ENCODE assay signal across 23 mouse cellular contexts in genomic region chr3:66025454-66025853, GRCm38 (mm10).
DNase-seq lines count a peak whose midpoint lies in the region; ATAC-seq and TF ChIP-seq lines count a peak whose summit lies in the region.
"Had no signal": no experiment of that assay in that cellular context is flagged by ENCODE, and none has a peak within 500 bp of the region (broad histone marks: within the 10 kb centered on the region; RNA-seq: fewer than 3 reads in every experiment).

No protein-coding gene starts in this region.

- H3K4me3 ChIP-seq in C2C12 (ENCODE audit: insufficient read depth, poor library complexity, severe bottlenecking) (no peak overlapping the region), CH12.LX (replicated peaks in 1 of 3; ENCODE audit: low read depth in 2 of 3, low read length in 2 of 3, poor library complexity in 1 of 3) (no peak overlapping the region), MEL (ENCODE audit: control insufficient read depth in 1 of 2, insufficient read depth in 1 of 2, low read depth in 2 of 2, low read length in 2 of 2) (no peak overlapping the region)
- no peak overlapping the region for H3K4me3 ChIP-seq in hindbrain, postnatal 0 days (ENCODE audit: low read length)
- no peak overlapping the region for H3K4me3 ChIP-seq in forebrain, embryonic 11.5 days (ENCODE audit: low read depth, low read length)

- no peak; the same call in none of the 2 replicates for TF ChIP-seq RAD21 in CH12.LX (IDR thresholded peaks at IDR 0.05; ENCODE audit: low read depth, low read length)
- no peak for TF ChIP-seq RAD21 in MEL (IDR thresholded peaks at IDR 0.05; ENCODE audit: low read depth, low read length)

- H3K79me3 ChIP-seq in C2C12 (ENCODE audit: low read depth), result no peaks in the 10 kb centered on the region

- TF ChIP-seq CTCF in C2C12 (IDR thresholded peaks at IDR 0.05; ENCODE audit: control insufficient read depth, insufficient read depth, insufficient read length) (no peak), CH12.LX (conservative IDR thresholded peaks at IDR 0.05 in 1 of 2, IDR thresholded peaks at IDR 0.05 in 1 of 2; ENCODE audit: low read depth in 2 of 2, low read length in 2 of 2) (peak in 1 of 2 experiments; percentile 22; a peak in 2 of 4 replicates), MEL (IDR thresholded peaks at IDR 0.05 in 2 of 3, conservative IDR thresholded peaks at IDR 0.05 in 1 of 3; ENCODE audit: control insufficient read depth in 1 of 3, insufficient read depth in 1 of 3, low read depth in 2 of 3, low read length in 3 of 3, poor library complexity in 1 of 3, severe bottlenecking in 1 of 3) (no peak)
- TF ChIP-seq CTCF in hindbrain, postnatal 0 days (IDR thresholded peaks at IDR 0.05; ENCODE audit: low read depth), result no peak

- peaks cover 14 to 35% of the 10 kb centered on the region in 2 experiments for H3K4me1 ChIP-seq in CH12.LX (ENCODE audit: control insufficient read depth in 1 of 2, insufficient read depth in 2 of 2)
- H3K4me1 ChIP-seq in MEL (ENCODE audit: control insufficient read depth in 1 of 2, insufficient read depth in 2 of 2, low read length in 2 of 2), result no peaks in the 10 kb centered on the region
- H3K4me1 ChIP-seq in hindbrain, postnatal 0 days (ENCODE audit: insufficient read depth, low read length), result no peaks in the 10 kb centered on the region
- no peaks in the 10 kb centered on the region for H3K4me1 ChIP-seq in forebrain, embryonic 11.5 days (replicated peaks; ENCODE audit: control insufficient read depth, insufficient read depth, low read length)

- no peak for ATAC-seq in hindbrain, postnatal 0 days
- ATAC-seq in forebrain, embryonic 11.5 days (replicated peaks; ENCODE audit: low FRiP score), result no peak
- ATAC-seq: activated CD4-positive, CD25-positive, alpha-beta regulatory T cell, adult 4 months; CD4-positive, CD25-positive, alpha-beta regulatory T cell, adult 4 months; Patski had no signal

- H3K27me3 ChIP-seq in C2C12 (ENCODE audit: control insufficient read depth, insufficient read depth, insufficient read length) (no peaks in the 10 kb centered on the region), CH12.LX (replicated peaks) (no peaks in the 10 kb centered on the region), MEL (ENCODE audit: control insufficient read depth in 1 of 2, insufficient read depth in 2 of 2, low read length in 2 of 2) (peaks cover 0 to 6% of the 10 kb centered on the region in 2 experiments; a peak in 2 of 4 replicates)
- no peaks in the 10 kb centered on the region for H3K27me3 ChIP-seq in hindbrain, postnatal 0 days (ENCODE audit: insufficient read depth, low read length)
- H3K27me3 ChIP-seq in forebrain, embryonic 11.5 days (ENCODE audit: control insufficient read depth, insufficient read depth, low read length), result no peaks in the 10 kb centered on the region
- H3K27me3 ChIP-seq: Patski had no signal

- TF ChIP-seq POLR2A in CH12.LX (IDR thresholded peaks at IDR 0.05; ENCODE audit: low read depth, low read length) (no peak), MEL (IDR thresholded peaks at IDR 0.05; ENCODE audit: control insufficient read depth in 1 of 2, insufficient read depth in 1 of 2, low read depth in 1 of 2, low read length in 2 of 2, poor library complexity in 1 of 2) (no peak)

- no peak overlapping the region for H3K9ac ChIP-seq in CH12.LX (ENCODE audit: insufficient read depth, low read depth)
- H3K9ac ChIP-seq in MEL (ENCODE audit: control insufficient read depth, low read depth, low read length, poor library complexity, severe bottlenecking), result no peak overlapping the region
- H3K9ac ChIP-seq in hindbrain, postnatal 0 days (replicated peaks; ENCODE audit: low read length), result no peak overlapping the region
- no peak overlapping the region for H3K9ac ChIP-seq in forebrain, embryonic 11.5 days (ENCODE audit: low read length)

- TF ChIP-seq EP300 in CH12.LX (IDR thresholded peaks at IDR 0.05; ENCODE audit: low read length) (peak; percentile 98), MEL (IDR thresholded peaks at IDR 0.05; ENCODE audit: low read depth in 1 of 2, low read length in 2 of 2) (no peak)

- H3K27ac ChIP-seq in CH12.LX (ENCODE audit: insufficient read depth, low read depth), result no peak overlapping the region
- H3K27ac ChIP-seq in MEL (ENCODE audit: control insufficient read depth, low read depth, low read length), result no peak overlapping the region
- no peak overlapping the region for H3K27ac ChIP-seq in hindbrain, postnatal 0 days
- no peak overlapping the region for H3K27ac ChIP-seq in forebrain, embryonic 11.5 days (ENCODE audit: low read depth, low read length)

- dilution Hi-C loops in CH12.LX (cut with MboI; ENCODE audit: extremely low pct_ligation_motif_present, extremely low pct_unique_long_range_greater_than_20kb, low sequenced_read_pairs), result no loop called here

- no peak overlapping the region for H3ac ChIP-seq in C2C12 (ENCODE audit: control insufficient read depth, insufficient read length, low read depth)

- no peaks in the 10 kb centered on the region for H3K36me3 ChIP-seq in C2C12 (ENCODE audit: control insufficient read depth, insufficient read depth)
- H3K36me3 ChIP-seq in CH12.LX (replicated peaks in 1 of 2; ENCODE audit: control insufficient read depth in 1 of 2, insufficient read depth in 1 of 2, low read length in 1 of 2), result no peaks in the 10 kb centered on the region
- no peaks in the 10 kb centered on the region for H3K36me3 ChIP-seq in MEL (ENCODE audit: control insufficient read depth in 1 of 2, insufficient read depth in 2 of 2, low read length in 2 of 2)
- no peaks in the 10 kb centered on the region for H3K36me3 ChIP-seq in hindbrain, postnatal 0 days (ENCODE audit: insufficient read depth, low read length)
- H3K36me3 ChIP-seq in forebrain, embryonic 11.5 days (ENCODE audit: control insufficient read depth, insufficient read depth, low read length), result no peaks in the 10 kb centered on the region
- H3K36me3 ChIP-seq: G1E had no signal

- H3K79me2 ChIP-seq in C2C12 (ENCODE audit: control insufficient read depth, insufficient read depth) (no peaks in the 10 kb centered on the region), CH12.LX (replicated peaks; ENCODE audit: control insufficient read depth, extremely low read depth, insufficient read depth, poor library complexity, severe bottlenecking) (no peaks in the 10 kb centered on the region), MEL (ENCODE audit: control insufficient read depth, insufficient read depth, low read length, poor library complexity) (no peaks in the 10 kb centered on the region)

- H3K4me2 ChIP-seq in CH12.LX (ENCODE audit: insufficient read depth, low read depth, poor library complexity, severe bottlenecking), result peak overlapping the region; percentile 22; the same call in 1 of the 2 replicates
- no peak overlapping the region for H3K4me2 ChIP-seq in hindbrain, postnatal 0 days (ENCODE audit: low read depth, low read length)
- H3K4me2 ChIP-seq in forebrain, embryonic 11.5 days (ENCODE audit: low read depth, low read length, severe bottlenecking), result no peak overlapping the region

- in situ Hi-C loops in CH12.LX (cut with MboI; ENCODE audit: low pct_ligation_motif_present, low pct_unique_long_range_greater_than_20kb, low sequenced_read_pairs), result no loop called here

- DNase-seq in A20 (ENCODE audit: low read depth, low spot score) (peak; percentile 85), CH12.LX (ENCODE audit: extremely low read depth) (peak; percentile 89), MEL (ENCODE audit: low read depth, low spot score) (no peak)
- DNase-seq in hindbrain, postnatal 0 days (ENCODE audit: low spot score), result no peak
- no peak for DNase-seq in forebrain, embryonic 11.5 days (ENCODE audit: low spot score)
- DNase-seq in left cerebral cortex, adult 18-20 months (ENCODE audit: low spot score in 2 of 2), result no peak
- DNase-seq in kidney, postnatal 4 days, result no peak
- DNase-seq: adrenal gland, adult 8-10 months; adrenal gland, postnatal 10 days; adrenal gland, postnatal 14 days; adrenal gland, postnatal 25 days; B cell, adult 2 months; cerebellum, adult 11 months; cerebellum, adult 11-12 months; cerebellum, adult 18-20 months; cerebellum, adult 2 months; cerebellum, adult 8-10 months; cerebellum, adult 9-10 months had no signal

- peaks cover 2% of the 10 kb centered on the region for H3K9me3 ChIP-seq in CH12.LX (replicated peaks; ENCODE audit: low read length)
- no peaks in the 10 kb centered on the region for H3K9me3 ChIP-seq in MEL (replicated peaks; ENCODE audit: insufficient read depth, low read length)
- no peaks in the 10 kb centered on the region for H3K9me3 ChIP-seq in hindbrain, postnatal 0 days (ENCODE audit: low read length)
- H3K9me3 ChIP-seq in forebrain, embryonic 11.5 days (ENCODE audit: control insufficient read depth, low read length), result no peaks in the 10 kb centered on the region
- H3K9me3 ChIP-seq: G1E had no signal

- 84% methylated on average over 3 of the region's 3 CpGs for WGBS in hindbrain, postnatal 0 days
- 85% methylated on average over 3 of the region's 3 CpGs for WGBS in forebrain, embryonic 11.5 days

TF ChIP-seq in C2C12, 6 proteins besides CTCF, POLR2A, EP300 and RAD21:
- no peak for TF ChIP-seq MYOD1 (IDR thresholded peaks at IDR 0.05; ENCODE audit: control insufficient read depth, insufficient read length, low read depth)
- TF ChIP-seq CEBPB (IDR thresholded peaks at IDR 0.05; ENCODE audit: low read depth), result no peak
- TF ChIP-seq MAX (IDR thresholded peaks at IDR 0.05), result no peak
- TF ChIP-seq USF1 (IDR thresholded peaks at IDR 0.05; ENCODE audit: low read depth), result peak; percentile 37
- TF ChIP-seq FOSL1 (IDR thresholded peaks at IDR 0.05; ENCODE audit: insufficient read depth, low read length, poor library complexity, severe bottlenecking), result no peak
- no peak for TF ChIP-seq MYOG (IDR thresholded peaks at IDR 0.05; ENCODE audit: control insufficient read depth, extremely low read depth, insufficient read length)
TF ChIP-seq in C2C12: peak in this region for 1.

TF ChIP-seq in CH12.LX, 34 proteins besides CTCF, POLR2A, EP300 and RAD21 (continues in another document):
- no peak for TF ChIP-seq ZMIZ1 (IDR thresholded peaks at IDR 0.05; ENCODE audit: low read depth, low read length)
- TF ChIP-seq BHLHE40 (IDR thresholded peaks at IDR 0.05; ENCODE audit: low read depth, low read length), result peak; percentile 96
- no peak for TF ChIP-seq NELFE (IDR thresholded peaks at IDR 0.05; ENCODE audit: low read depth, low read length)
- TF ChIP-seq UBTF (IDR thresholded peaks at IDR 0.05; ENCODE audit: low read depth, low read length), result no peak
- no peak for TF ChIP-seq PAX5 (IDR thresholded peaks at IDR 0.05; ENCODE audit: low read length)
- TF ChIP-seq TCF12 (IDR thresholded peaks at IDR 0.05; ENCODE audit: low read depth, low read length), result peak; percentile 94

TF ChIP-seq in MEL, 35 proteins besides CTCF, POLR2A, EP300 and RAD21:
- TF ChIP-seq ZKSCAN1 (IDR thresholded peaks at IDR 0.05; ENCODE audit: low read depth, low read length) (no peak), CHD1 (IDR thresholded peaks at IDR 0.05; ENCODE audit: low read depth, low read length) (no peak), USF1 (IDR thresholded peaks at IDR 0.05; ENCODE audit: low read depth, low read length) (peak; percentile 41; the same call in 1 of the 2 replicates), RCOR1 (IDR thresholded peaks at IDR 0.05; ENCODE audit: low read depth, low read length) (no peak)
TF ChIP-seq in MEL: peak in this region for 1.

Comparison
In these comparisons a context has a peak if more than half of its experiments do, and no peak if none do; other contexts are left out.
1. DNase-seq: peak in A20 (single experiment) and CH12.LX (single experiment); none in MEL (single experiment), hindbrain, postnatal 0 days (single experiment), forebrain, embryonic 11.5 days (single experiment), left cerebral cortex, adult 18-20 months (0 of 2) and kidney, postnatal 4 days (0 of 2).